Mouse (Mus musculus) CH12.LX (cell line): ENCODE measurements around the gene Ptprd. TPM values are rescaled to one million over a fixed set of nuclear protein-coding genes. Genes with fewer than 3 reads are reported as not detected.

Source experiments
- DNase-seq: peaks from one replicate; pipeline ENCODE4 v3.0.0-alpha.2; 2013; ENCODE audit errors: extremely low read depth
- H3K27ac ChIP-seq: 2 replicates; pipeline ENCODE4 v1.5.1; 2012; ENCODE audit warnings: low read depth, mild to moderate bottlenecking, control low read depth, moderate library complexity; ENCODE audit not compliant: insufficient read depth
- H3K27me3 ChIP-seq: replicated peaks from 2 replicates; pipeline ENCODE3; 2012; ENCODE audit warnings: inconsistent platforms
- H3K36me3 ChIP-seq, 2 experiments: replicated peaks in 1 of 2; 2 replicates each; pipeline versions ENCODE3 to v1.6.1; 2012; ENCODE audit warnings: inconsistent platforms in 1 of 2, low read length in 1 of 2, mild to moderate bottlenecking in 1 of 2, mixed read lengths in 1 of 2, moderate library complexity in 1 of 2; ENCODE audit not compliant: control insufficient read depth in 1 of 2, insufficient read depth in 1 of 2
- H3K4me1 ChIP-seq, 2 experiments: 2 replicates each; pipeline ENCODE4 v1.6.1; 2012; ENCODE audit warnings: inconsistent platforms in 1 of 2, moderate library complexity in 1 of 2; ENCODE audit not compliant: insufficient read depth in 2 of 2, control insufficient read depth in 1 of 2
- H3K4me2 ChIP-seq: 2 replicates; pipeline ENCODE4 v1.6.1; 2012; ENCODE audit warnings: low read depth, mild to moderate bottlenecking, control low read depth; ENCODE audit not compliant: poor library complexity, insufficient read depth, severe bottlenecking
- H3K4me3 ChIP-seq, 3 experiments: fragments of 150-350 bp in 1 of 3; sonication (generic) in 1 of 3; replicated peaks in 1 of 3; 2 replicates each; pipeline versions ENCODE3 to v1.5.1; 2011 to 2012; ENCODE audit warnings: low read depth in 2 of 3, low read length in 2 of 3, mild to moderate bottlenecking in 2 of 3, moderate library complexity in 2 of 3, control low read depth in 1 of 3, improper control_type of control experiment in 1 of 3, inconsistent platforms in 1 of 3, mixed read lengths in 1 of 3; ENCODE audit not compliant: poor library complexity in 1 of 3
- H3K79me2 ChIP-seq: replicated peaks from 2 replicates; pipeline ENCODE4 v1.6.1; 2012; ENCODE audit warnings: mild to moderate bottlenecking, moderate library complexity; ENCODE audit not compliant: control insufficient read depth, poor library complexity, insufficient read depth, severe bottlenecking; ENCODE audit errors: extremely low read depth
- H3K9ac ChIP-seq: 2 replicates; pipeline ENCODE4 v1.6.1; 2012; ENCODE audit warnings: low read depth, mild to moderate bottlenecking, control low read depth, moderate library complexity; ENCODE audit not compliant: insufficient read depth
- H3K9me3 ChIP-seq: replicated peaks from 2 replicates; pipeline ENCODE3; 2012; ENCODE audit warnings: low read length, inconsistent platforms, mixed read lengths
- CHD2 ChIP-seq: IDR thresholded peaks from 2 replicates; pipeline ENCODE4 v1.6.1; 2011; ENCODE audit warnings: low read length, improper control_type of control experiment
- ELF1 ChIP-seq: IDR thresholded peaks from 2 replicates; pipeline ENCODE4 v1.6.1; 2014; ENCODE audit warnings: low read depth, mild to moderate bottlenecking, inconsistent platforms, low read length, improper control_type of control experiment
- EP300 ChIP-seq: IDR thresholded peaks from 2 replicates; pipeline ENCODE4 v1.6.1; 2011; ENCODE audit warnings: low read length, improper control_type of control experiment
- IRF4 ChIP-seq: IDR thresholded peaks from 2 replicates; pipeline ENCODE4 v1.6.1; 2014; ENCODE audit warnings: low read depth, mild to moderate bottlenecking, inconsistent platforms, low read length, improper control_type of control experiment
- MAFK ChIP-seq: IDR thresholded peaks from 2 replicates; pipeline ENCODE4 v1.6.1; 2011; ENCODE audit warnings: low read length, improper control_type of control experiment; ENCODE audit not compliant: insufficient replicate concordance
- MAX ChIP-seq: IDR thresholded peaks from 2 replicates; pipeline ENCODE4 v1.6.1; 2011; ENCODE audit warnings: low read length, improper control_type of control experiment
- MEF2A ChIP-seq: IDR thresholded peaks from 2 replicates; pipeline ENCODE4 v1.6.1; 2014; ENCODE audit warnings: low read depth, mild to moderate bottlenecking, inconsistent platforms, low read length, improper control_type of control experiment, borderline replicate concordance
- MXI1 ChIP-seq: IDR thresholded peaks from 2 replicates; pipeline ENCODE4 v1.6.1; 2011; ENCODE audit warnings: mild to moderate bottlenecking, low read depth, low read length, improper control_type of control experiment
- NELFE ChIP-seq: IDR thresholded peaks from 2 replicates; pipeline ENCODE4 v1.6.1; 2011; ENCODE audit warnings: low read depth, low read length, improper control_type of control experiment
- PAX5 ChIP-seq: IDR thresholded peaks from 2 replicates; pipeline ENCODE4 v1.6.1; 2012; ENCODE audit warnings: low read length, inconsistent platforms, mixed read lengths
- POLR2A ChIP-seq: IDR thresholded peaks from 2 replicates; pipeline ENCODE4 v1.6.1; 2011; ENCODE audit warnings: low read depth, mild to moderate bottlenecking, improper control_type of control experiment, low read length
- RAD21 ChIP-seq: IDR thresholded peaks from 2 replicates; pipeline ENCODE4 v1.6.1; 2011; ENCODE audit warnings: low read depth, mild to moderate bottlenecking, low read length, improper control_type of control experiment, moderate library complexity
- SMC3 ChIP-seq: IDR thresholded peaks from 2 replicates; pipeline ENCODE4 v1.6.1; 2011; ENCODE audit warnings: low read depth, low read length, improper control_type of control experiment
- TCF12 ChIP-seq: IDR thresholded peaks from 2 replicates; pipeline ENCODE4 v1.6.1; 2014; ENCODE audit warnings: low read depth, mild to moderate bottlenecking, inconsistent platforms, low read length, improper control_type of control experiment
- ZC3H11A ChIP-seq: IDR thresholded peaks from 2 replicates; pipeline ENCODE4 v1.6.1; 2012; ENCODE audit warnings: low read depth, mild to moderate bottlenecking, inconsistent platforms, low read length, improper control_type of control experiment
- ZMIZ1 ChIP-seq: IDR thresholded peaks from 2 replicates; pipeline ENCODE4 v1.6.1; 2012; ENCODE audit warnings: low read depth, mild to moderate bottlenecking, inconsistent platforms, low read length, improper control_type of control experiment
- dilution Hi-C: fragments of 300-500 bp; cut with MboI; formaldehyde crosslinking; loops from 2 replicates; pipeline ENCODE4 v1.14.3; 2020; ENCODE audit warnings: low sequenced_read_pairs; ENCODE audit not compliant: extremely low pct_unique_long_range_greater_than_20kb, extremely low pct_ligation_motif_present
- in situ Hi-C: fragments of 300-500 bp; cut with MboI; formaldehyde crosslinking; loops from 3 replicates; pipeline ENCODE4 v1.14.3; 2019; ENCODE audit warnings: low sequenced_read_pairs, low pct_ligation_motif_present, low pct_unique_long_range_greater_than_20kb, mixed read lengths
- polyA plus RNA-seq: library from polyadenylated mRNA; unstranded; fragments of >175 nt; gene quantifications from 2 replicates; pipeline ENCODE4 v1.2.1, GENCODE M21; 2012; ENCODE audit warnings: low read depth; ENCODE audit not compliant: insufficient read length
- total RNA-seq, 2 experiments: library from RNA; depleted of rRNA; stranded (reverse); fragments of 300-350 nt in 1 of 2; fragments of >200 nt in 1 of 2; gene quantifications; 2 replicates each; pipeline ENCODE4 v1.2.3; 2012 to 2014

Gene Ptprd
- total and polyA plus RNA-seq, 3 experiments: not detected

- in situ Hi-C loops: no loop called here
Observed at GRCm38 (mm10) chr4:76881610-76882009, 1330.2 kb downstream of the Ptprd start.

GRCm38 (mm10) chr4:76870971-76871370 is 1340.8 kb downstream of the Ptprd start:
- in situ Hi-C loops (no loop called here), dilution Hi-C loops (no loop called here)
- Histone ChIP-seq H3K4me1 (no peaks in the 10 kb centered on the region), H3K79me2 (no peaks in the 10 kb centered on the region), H3K4me2 (no peak overlapping the region), H3K9me3 (peaks cover 12% of the 10 kb centered on the region), H3K27ac (no peak overlapping the region), H3K4me3 (no peak overlapping the region), H3K36me3 (no peaks in the 10 kb centered on the region)
- TF ChIP-seq MAFK: no peak
- no peak for TF ChIP-seq EP300
- TF ChIP-seq TCF12: no peak
- TF ChIP-seq IRF4: no peak
- TF ChIP-seq ZC3H11A: no peak
- TF ChIP-seq NELFE: no peak
- no peak for TF ChIP-seq MXI1
- no peak for TF ChIP-seq CHD2
- no peak for TF ChIP-seq MAX
- no peak for TF ChIP-seq ELF1
- TF ChIP-seq ZMIZ1: no peak
- TF ChIP-seq, all 38 proteins: peak for 0
- Histone ChIP-seq H3K9ac (no peak overlapping the region), H3K27me3 (no peaks in the 10 kb centered on the region)
- DNase-seq: no peak

More at GRCm38 (mm10) chr4:76881610-76882009, 1330.2 kb downstream of the Ptprd start:
- TF ChIP-seq NELFE (no peak), EP300 (no peak), MEF2A (no peak), TCF12 (no peak), POLR2A (no peak), ZMIZ1 (no peak), RAD21 (no peak), PAX5 (no peak), IRF4 (no peak), SMC3 (no peak)
- Histone ChIP-seq H3K4me1 (no peaks in the 10 kb centered on the region), H3K27me3 (no peaks in the 10 kb centered on the region), H3K4me3 (no peak overlapping the region), H3K79me2 (no peaks in the 10 kb centered on the region), H3K9ac (no peak overlapping the region), H3K36me3 (no peaks in the 10 kb centered on the region), H3K27ac (no peak overlapping the region), H3K9me3 (peaks cover 11% of the 10 kb centered on the region), H3K4me2 (no peak overlapping the region)
- dilution Hi-C loops: no loop called here
- DNase-seq: no peak
